Mouse (Mus musculus) liver, embryonic 11.5 days (tissue): ENCODE results near the gene Glrp1. TPM values are rescaled to one million over a fixed set of nuclear protein-coding genes. Genes with fewer than 3 reads are reported as not detected.

Source experiments
- ATAC-seq: fragments of 200-750 bp; cut with Nextera tagmentation; replicated peaks from 2 replicates; pipeline ENCODE4 v1.8.0; 2017; ENCODE audit warnings: moderate number of reproducible peaks, mild to moderate bottlenecking, moderate TSS enrichment, moderate library complexity; ENCODE audit not compliant: low FRiP score
- DNase-seq: peaks from one replicate; pipeline ENCODE4 v3.0.0-alpha.2; 2017; ENCODE audit warnings: low spot score
- H3K27ac ChIP-seq: fragments of 300-500 bp; sonication (generic); 2 replicates; pipeline ENCODE4 v1.5.1; 2014; ENCODE audit warnings: mild to moderate bottlenecking, low read depth, low read length, control low read depth
- H3K27me3 ChIP-seq: fragments of 300-500 bp; sonication (generic); replicated peaks from 2 replicates; pipeline ENCODE4 v1.6.1; 2014; ENCODE audit warnings: low read length, mixed read lengths; ENCODE audit not compliant: control insufficient read depth, insufficient read depth
- H3K36me3 ChIP-seq: fragments of 300-500 bp; sonication (generic); 2 replicates; pipeline ENCODE4 v1.6.1; 2014; ENCODE audit warnings: mild to moderate bottlenecking, low read length, moderate library complexity, mixed read lengths; ENCODE audit not compliant: control insufficient read depth, insufficient read depth
- H3K4me1 ChIP-seq: fragments of 300-500 bp; sonication (generic); replicated peaks from 2 replicates; pipeline ENCODE4 v1.6.1; 2014; ENCODE audit warnings: low read length, mixed read lengths; ENCODE audit not compliant: control insufficient read depth, insufficient read depth
- H3K4me2 ChIP-seq: fragments of 300-500 bp; sonication (generic); 2 replicates; pipeline ENCODE4 v1.6.1; 2014; ENCODE audit warnings: mild to moderate bottlenecking, control low read depth, moderate library complexity
- H3K4me3 ChIP-seq: fragments of 300-500 bp; sonication (generic); 2 replicates; pipeline ENCODE4 v1.5.1; 2014; ENCODE audit warnings: low read depth, low read length, control low read depth
- H3K9ac ChIP-seq: fragments of 300-500 bp; sonication (generic); 2 replicates; pipeline ENCODE4 v1.6.1; 2014; ENCODE audit warnings: low read depth, low read length, control low read depth
- H3K9me3 ChIP-seq: fragments of 300-500 bp; sonication (generic); 2 replicates; pipeline ENCODE4 v1.6.1; 2016; ENCODE audit warnings: low read length, inconsistent platforms, mixed read lengths; ENCODE audit not compliant: control insufficient read depth
- WGBS: fragments of 180-500 bp; shearing (Covaris S2); extraction: QIAGEN DNeasy Blood & Tissue Kit; methylation state at CpG from one replicate; pipeline ENCODE4 v1.1.7; 2014; 5-methylcytosine and 5-hydroxymethylcytosine counted together
- polyA plus RNA-seq: library from polyadenylated mRNA; unstranded; fragments of >200 nt; fragmentation: Nextera tagmentation; extraction: Ambion mirVana; gene quantifications from 2 replicates; pipeline ENCODE4 v1.2.1, GENCODE M21; 2014

Gene Glrp1
- polyA plus RNA-seq, 1 experiment from 2014 or later: 0.08 TPM

- Histone ChIP-seq H3K27ac (no peak overlapping the region), H3K27me3 (no peaks in the 10 kb centered on the region), H3K9ac (no peak overlapping the region), H3K4me1 (no peaks in the 10 kb centered on the region), H3K36me3 (no peaks in the 10 kb centered on the region), H3K4me2 (no peak overlapping the region), H3K9me3 (no peaks in the 10 kb centered on the region), H3K4me3 (no peak overlapping the region)
- DNase-seq: no peak
- no peak for ATAC-seq
- 86% methylated on average over 7 of the region's 7 CpGs for WGBS
These were observed 29.4 kb upstream of the Glrp1 start for GRCm38 (mm10) chr1:88539256-88539655.

- Histone ChIP-seq H3K4me2 (no peak overlapping the region), H3K4me1 (no peaks in the 10 kb centered on the region), H3K27ac (no peak overlapping the region), H3K4me3 (no peak overlapping the region), H3K27me3 (no peaks in the 10 kb centered on the region), H3K36me3 (no peaks in the 10 kb centered on the region), H3K9ac (no peak overlapping the region), H3K9me3 (no peaks in the 10 kb centered on the region)
- 60% methylated on average over 1 of the region's 1 CpGs for WGBS
- ATAC-seq (peak; percentile 72; the same call in 1 of the 2 replicates), DNase-seq (no peak)
These were observed 26.4 kb upstream of the Glrp1 start for GRCm38 (mm10) chr1:88536308-88536707.

- Histone ChIP-seq H3K27ac (no peak overlapping the region), H3K4me2 (no peak overlapping the region), H3K9me3 (no peaks in the 10 kb centered on the region), H3K4me1 (no peaks in the 10 kb centered on the region), H3K27me3 (no peaks in the 10 kb centered on the region), H3K9ac (no peak overlapping the region), H3K36me3 (no peaks in the 10 kb centered on the region), H3K4me3 (no peak overlapping the region)
- DNase-seq (no peak), ATAC-seq (no peak)
- 70% methylated on average over 5 of the region's 5 CpGs for WGBS
These were observed 24.2 kb upstream of the Glrp1 start for GRCm38 (mm10) chr1:88534091-88534490.

GRCm38 (mm10) chr1:88526161-88526560, 16.3 kb upstream of the Glrp1 start:
- no peak overlapping the region for H3K4me2 ChIP-seq
- no peak overlapping the region for H3K9ac ChIP-seq
- no peaks in the 10 kb centered on the region for H3K36me3 ChIP-seq
- H3K27me3 ChIP-seq: no peaks in the 10 kb centered on the region
- DNase-seq: no peak
- WGBS: 70% methylated on average over 6 of the region's 6 CpGs
- no peak for ATAC-seq
- no peaks in the 10 kb centered on the region for H3K9me3 ChIP-seq
- no peaks in the 10 kb centered on the region for H3K4me1 ChIP-seq
- no peak overlapping the region for H3K27ac ChIP-seq
- H3K4me3 ChIP-seq: no peak overlapping the region

GRCm38 (mm10) chr1:88525622-88526021, 15.8 kb upstream of the Glrp1 start:
- no peak overlapping the region for H3K4me2 ChIP-seq
- no peaks in the 10 kb centered on the region for H3K27me3 ChIP-seq
- H3K9me3 ChIP-seq: no peaks in the 10 kb centered on the region
- no peak for DNase-seq
- 62% methylated on average over 3 of the region's 3 CpGs for whole genome bisulfite sequencing
- no peaks in the 10 kb centered on the region for H3K36me3 ChIP-seq
- ATAC-seq: no peak
- no peak overlapping the region for H3K4me3 ChIP-seq
- H3K27ac ChIP-seq: no peak overlapping the region
- H3K9ac ChIP-seq: no peak overlapping the region
- no peaks in the 10 kb centered on the region for H3K4me1 ChIP-seq

- no peak overlapping the region for H3K27ac ChIP-seq
- H3K4me2 ChIP-seq: no peak overlapping the region
- H3K4me3 ChIP-seq: no peak overlapping the region
- no peaks in the 10 kb centered on the region for H3K27me3 ChIP-seq
- ATAC-seq (no peak), DNase-seq (no peak)
- H3K36me3 ChIP-seq: no peaks in the 10 kb centered on the region
- H3K9me3 ChIP-seq: no peaks in the 10 kb centered on the region
- H3K4me1 ChIP-seq: no peaks in the 10 kb centered on the region
- 75% methylated on average over 11 of the region's 11 CpGs for WGBS
- H3K9ac ChIP-seq: no peak overlapping the region
These were observed 11.4 kb upstream of the Glrp1 start for GRCm38 (mm10) chr1:88521170-88521747.

GRCm38 (mm10) chr1:88513613-88514012, 3.7 kb upstream of the Glrp1 start:
- no peaks in the 10 kb centered on the region for H3K36me3 ChIP-seq
- no peaks in the 10 kb centered on the region for H3K9me3 ChIP-seq
- H3K27me3 ChIP-seq: no peaks in the 10 kb centered on the region
- no peak overlapping the region for H3K4me3 ChIP-seq
- ATAC-seq (no peak), DNase-seq (no peak)
- H3K9ac ChIP-seq: no peak overlapping the region
- no peak overlapping the region for H3K4me2 ChIP-seq
- no peaks in the 10 kb centered on the region for H3K4me1 ChIP-seq
- 74% methylated on average over 5 of the region's 5 CpGs for WGBS
- H3K27ac ChIP-seq: no peak overlapping the region

GRCm38 (mm10) chr1:88507886-88508285, 2.0 kb downstream of the Glrp1 start:
- Histone ChIP-seq H3K27me3 (no peaks in the 10 kb centered on the region), H3K27ac (no peak overlapping the region), H3K36me3 (no peaks in the 10 kb centered on the region), H3K4me2 (no peak overlapping the region), H3K9me3 (no peaks in the 10 kb centered on the region), H3K9ac (no peak overlapping the region), H3K4me3 (no peak overlapping the region), H3K4me1 (peaks cover 11% of the 10 kb centered on the region)
- DNase-seq: no peak
- ATAC-seq: no peak
- 78% methylated on average over 8 of the region's 8 CpGs for WGBS

GRCm38 (mm10) chr1:88507214-88507613, 2.7 kb downstream of the Glrp1 start:
- peaks cover 11% of the 10 kb centered on the region for H3K4me1 ChIP-seq
- DNase-seq: no peak
- no peak overlapping the region for H3K27ac ChIP-seq
- H3K9ac ChIP-seq: no peak overlapping the region
- no peaks in the 10 kb centered on the region for H3K27me3 ChIP-seq
- H3K4me3 ChIP-seq: no peak overlapping the region
- no peak for ATAC-seq
- H3K36me3 ChIP-seq: no peaks in the 10 kb centered on the region
- H3K4me2 ChIP-seq: no peak overlapping the region
- WGBS: 87% methylated on average over 5 of the region's 5 CpGs
- H3K9me3 ChIP-seq: no peaks in the 10 kb centered on the region
